Mouse (Mus musculus): ENCODE measurements around the gene Hinfp.

GRCm38 (mm10) chr9:44256213-44256612, 49.3 kb downstream of the Hinfp start:
- TF ChIP-seq GATA1 (IDR thresholded peaks at IDR 0.05; ENCODE audit: low read length) (no peak), TAL1 (IDR thresholded peaks at IDR 0.05; ENCODE audit: low read length) (no peak)
